Mouse (Mus musculus) CH12.LX (cell line): ENCODE results near the gene Nek6. TPM values are rescaled to one million over a fixed set of nuclear protein-coding genes. Genes with fewer than 3 reads are reported as not detected.

Experiments
- DNase-seq: peaks from one replicate; pipeline ENCODE4 v3.0.0-alpha.2; 2013; ENCODE audit errors: extremely low read depth
- H3K27ac ChIP-seq: 2 replicates; pipeline ENCODE4 v1.5.1; 2012; ENCODE audit warnings: low read depth, mild to moderate bottlenecking, control low read depth, moderate library complexity; ENCODE audit not compliant: insufficient read depth
- H3K27me3 ChIP-seq: replicated peaks from 2 replicates; pipeline ENCODE3; 2012; ENCODE audit warnings: inconsistent platforms
- H3K36me3 ChIP-seq, 2 experiments: replicated peaks in 1 of 2; 2 replicates each; pipeline versions ENCODE3 to v1.6.1; 2012; ENCODE audit warnings: inconsistent platforms in 1 of 2, low read length in 1 of 2, mild to moderate bottlenecking in 1 of 2, mixed read lengths in 1 of 2, moderate library complexity in 1 of 2; ENCODE audit not compliant: control insufficient read depth in 1 of 2, insufficient read depth in 1 of 2
- H3K4me1 ChIP-seq, 2 experiments: 2 replicates each; pipeline ENCODE4 v1.6.1; 2012; ENCODE audit warnings: inconsistent platforms in 1 of 2, moderate library complexity in 1 of 2; ENCODE audit not compliant: insufficient read depth in 2 of 2, control insufficient read depth in 1 of 2
- H3K4me2 ChIP-seq: 2 replicates; pipeline ENCODE4 v1.6.1; 2012; ENCODE audit warnings: low read depth, mild to moderate bottlenecking, control low read depth; ENCODE audit not compliant: poor library complexity, insufficient read depth, severe bottlenecking
- H3K4me3 ChIP-seq, 3 experiments: fragments of 150-350 bp in 1 of 3; sonication (generic) in 1 of 3; replicated peaks in 1 of 3; 2 replicates each; pipeline versions ENCODE3 to v1.5.1; 2011 to 2012; ENCODE audit warnings: low read depth in 2 of 3, low read length in 2 of 3, mild to moderate bottlenecking in 2 of 3, moderate library complexity in 2 of 3, control low read depth in 1 of 3, improper control_type of control experiment in 1 of 3, inconsistent platforms in 1 of 3, mixed read lengths in 1 of 3; ENCODE audit not compliant: poor library complexity in 1 of 3
- H3K79me2 ChIP-seq: replicated peaks from 2 replicates; pipeline ENCODE4 v1.6.1; 2012; ENCODE audit warnings: mild to moderate bottlenecking, moderate library complexity; ENCODE audit not compliant: control insufficient read depth, poor library complexity, insufficient read depth, severe bottlenecking; ENCODE audit errors: extremely low read depth
- H3K9ac ChIP-seq: 2 replicates; pipeline ENCODE4 v1.6.1; 2012; ENCODE audit warnings: low read depth, mild to moderate bottlenecking, control low read depth, moderate library complexity; ENCODE audit not compliant: insufficient read depth
- H3K9me3 ChIP-seq: replicated peaks from 2 replicates; pipeline ENCODE3; 2012; ENCODE audit warnings: low read length, inconsistent platforms, mixed read lengths
- CHD1 ChIP-seq: IDR thresholded peaks from 2 replicates; pipeline ENCODE4 v1.6.1; 2012; ENCODE audit warnings: low read depth, low read length, improper control_type of control experiment, inconsistent platforms
- CHD2 ChIP-seq: IDR thresholded peaks from 2 replicates; pipeline ENCODE4 v1.6.1; 2011; ENCODE audit warnings: low read length, improper control_type of control experiment
- CTCF ChIP-seq, 2 experiments: IDR thresholded peaks in 1 of 2; conservative IDR thresholded peaks in 1 of 2; 2 replicates each; pipeline ENCODE4 v1.5.1; 2011 to 2012; ENCODE audit warnings: low read depth in 2 of 2, low read length in 2 of 2, improper control_type of control experiment in 1 of 2, inconsistent platforms in 1 of 2, mild to moderate bottlenecking in 1 of 2, moderate library complexity in 1 of 2
- E2F4 ChIP-seq: IDR thresholded peaks from 2 replicates; pipeline ENCODE4 v1.6.1; 2011; ENCODE audit warnings: low read depth, low read length, improper control_type of control experiment; ENCODE audit not compliant: insufficient replicate concordance
- ELF1 ChIP-seq: IDR thresholded peaks from 2 replicates; pipeline ENCODE4 v1.6.1; 2014; ENCODE audit warnings: low read depth, mild to moderate bottlenecking, inconsistent platforms, low read length, improper control_type of control experiment
- EP300 ChIP-seq: IDR thresholded peaks from 2 replicates; pipeline ENCODE4 v1.6.1; 2011; ENCODE audit warnings: low read length, improper control_type of control experiment
- GABPA ChIP-seq: IDR thresholded peaks from 2 replicates; pipeline ENCODE4 v1.6.1; 2012; ENCODE audit warnings: low read depth, low read length, improper control_type of control experiment, inconsistent platforms; ENCODE audit not compliant: insufficient replicate concordance
- IRF4 ChIP-seq: IDR thresholded peaks from 2 replicates; pipeline ENCODE4 v1.6.1; 2014; ENCODE audit warnings: low read depth, mild to moderate bottlenecking, inconsistent platforms, low read length, improper control_type of control experiment
- JUN ChIP-seq: IDR thresholded peaks from 2 replicates; pipeline ENCODE4 v1.6.1; 2011; ENCODE audit warnings: low read depth, mild to moderate bottlenecking, low read length, improper control_type of control experiment, moderate library complexity; ENCODE audit not compliant: insufficient read depth
- JUND ChIP-seq: conservative IDR thresholded peaks from 2 replicates; pipeline ENCODE4 v1.6.1; 2011; ENCODE audit warnings: low read depth, low read length, improper control_type of control experiment
- KAT2A ChIP-seq: IDR thresholded peaks from 2 replicates; pipeline ENCODE4 v1.6.1; 2012; ENCODE audit warnings: low read length, improper control_type of control experiment, inconsistent platforms; ENCODE audit not compliant: insufficient replicate concordance
- MAZ ChIP-seq: IDR thresholded peaks from 2 replicates; pipeline ENCODE4 v1.6.1; 2012; ENCODE audit warnings: low read depth, mild to moderate bottlenecking, inconsistent platforms, low read length, improper control_type of control experiment, moderate library complexity
- MEF2A ChIP-seq: IDR thresholded peaks from 2 replicates; pipeline ENCODE4 v1.6.1; 2014; ENCODE audit warnings: low read depth, mild to moderate bottlenecking, inconsistent platforms, low read length, improper control_type of control experiment, borderline replicate concordance
- MXI1 ChIP-seq: IDR thresholded peaks from 2 replicates; pipeline ENCODE4 v1.6.1; 2011; ENCODE audit warnings: mild to moderate bottlenecking, low read depth, low read length, improper control_type of control experiment
- MYC ChIP-seq: IDR thresholded peaks from 2 replicates; pipeline ENCODE4 v1.6.1; 2011; ENCODE audit warnings: low read depth, mild to moderate bottlenecking, improper control_type of control experiment, low read length
- PAX5 ChIP-seq: IDR thresholded peaks from 2 replicates; pipeline ENCODE4 v1.6.1; 2012; ENCODE audit warnings: low read length, inconsistent platforms, mixed read lengths
- RCOR1 ChIP-seq: conservative IDR thresholded peaks from 2 replicates; pipeline ENCODE4 v1.6.1; 2012; ENCODE audit warnings: low read depth, mild to moderate bottlenecking, inconsistent platforms, low read length, improper control_type of control experiment
- SIN3A ChIP-seq: IDR thresholded peaks from 2 replicates; pipeline ENCODE4 v1.6.1; 2012; ENCODE audit warnings: low read length, improper control_type of control experiment, inconsistent platforms
- SMC3 ChIP-seq: IDR thresholded peaks from 2 replicates; pipeline ENCODE4 v1.6.1; 2011; ENCODE audit warnings: low read depth, low read length, improper control_type of control experiment
- TBP ChIP-seq: conservative IDR thresholded peaks from 2 replicates; pipeline ENCODE4 v1.6.1; 2011; ENCODE audit warnings: low read depth, low read length, improper control_type of control experiment
- UBTF ChIP-seq: IDR thresholded peaks from 2 replicates; pipeline ENCODE4 v1.6.1; 2012; ENCODE audit warnings: low read depth, mild to moderate bottlenecking, inconsistent platforms, low read length, improper control_type of control experiment, moderate library complexity
- USF1 ChIP-seq: IDR thresholded peaks from 2 replicates; pipeline ENCODE4 v1.6.1; 2014; ENCODE audit warnings: low read depth, mild to moderate bottlenecking, inconsistent platforms, low read length, improper control_type of control experiment
- USF2 ChIP-seq: conservative IDR thresholded peaks from 2 replicates; pipeline ENCODE4 v1.6.1; 2011; ENCODE audit warnings: low read depth, low read length, improper control_type of control experiment
- ZKSCAN1 ChIP-seq: IDR thresholded peaks from 2 replicates; pipeline ENCODE4 v1.6.1; 2012; ENCODE audit warnings: low read depth, inconsistent platforms, low read length, improper control_type of control experiment, borderline replicate concordance
- dilution Hi-C: fragments of 300-500 bp; cut with MboI; formaldehyde crosslinking; loops from 2 replicates; pipeline ENCODE4 v1.14.3; 2020; ENCODE audit warnings: low sequenced_read_pairs; ENCODE audit not compliant: extremely low pct_unique_long_range_greater_than_20kb, extremely low pct_ligation_motif_present
- in situ Hi-C: fragments of 300-500 bp; cut with MboI; formaldehyde crosslinking; loops from 3 replicates; pipeline ENCODE4 v1.14.3; 2019; ENCODE audit warnings: low sequenced_read_pairs, low pct_ligation_motif_present, low pct_unique_long_range_greater_than_20kb, mixed read lengths
- polyA plus RNA-seq: library from polyadenylated mRNA; unstranded; fragments of >175 nt; gene quantifications from 2 replicates; pipeline ENCODE4 v1.2.1, GENCODE M21; 2012; ENCODE audit warnings: low read depth; ENCODE audit not compliant: insufficient read length
- total RNA-seq, 2 experiments: library from RNA; depleted of rRNA; stranded (reverse); fragments of 300-350 nt in 1 of 2; fragments of >200 nt in 1 of 2; gene quantifications; 2 replicates each; pipeline ENCODE4 v1.2.3; 2012 to 2014

The Nek6 gene
- total and polyA plus RNA-seq, 3 experiments, result 31.0 to 39.9 (median 36.7) TPM

GRCm38 (mm10) chr2:38533767-38534166 is 22.3 kb downstream of the Nek6 start:
- no peak overlapping the region for H3K27ac ChIP-seq
- peaks cover 0 to 44% of the 10 kb centered on the region in 2 experiments for H3K36me3 ChIP-seq

GRCm38 (mm10) chr2:38534241-38534940 is 22.9 kb downstream of the Nek6 start:
- in situ Hi-C loops (no loop called here), dilution Hi-C loops (no loop called here)
- no peak overlapping the region for H3K9ac ChIP-seq
- peaks cover 0 to 41% of the 10 kb centered on the region in 2 experiments for H3K36me3 ChIP-seq
- H3K79me2 ChIP-seq, result peaks cover 7% of the 10 kb centered on the region; the same call in 1 of the 2 replicates
- H3K9me3 ChIP-seq, result no peaks in the 10 kb centered on the region
- H3K4me1 ChIP-seq, result peaks cover 45 to 82% of the 10 kb centered on the region in 2 experiments
- no peak for TF ChIP-seq KAT2A
- no peak for TF ChIP-seq MEF2A
- TF ChIP-seq IRF4, result no peak
- TF ChIP-seq EP300, result no peak
- TF ChIP-seq MXI1, result no peak
- no peak for TF ChIP-seq MYC
- no peak for TF ChIP-seq MAZ
- TF ChIP-seq RCOR1, result no peak
- no peak for TF ChIP-seq CHD2
- TF ChIP-seq TBP, result no peak
- no peak for TF ChIP-seq CTCF (conservative IDR thresholded peaks at IDR 0.05 in 1 of 2, IDR thresholded peaks at IDR 0.05 in 1 of 2; ENCODE audit: low read depth in 2 of 2, low read length in 2 of 2)
- no peaks in the 10 kb centered on the region for H3K27me3 ChIP-seq
- no peak overlapping the region for H3K4me2 ChIP-seq
- no peak for DNase-seq
- no peak overlapping the region for H3K4me3 ChIP-seq
- no peak overlapping the region for H3K27ac ChIP-seq

More at GRCm38 (mm10) chr2:38533767-38534166, 22.3 kb downstream of the Nek6 start:
- H3K4me2 ChIP-seq, result no peak overlapping the region
- no peak overlapping the region for H3K4me3 ChIP-seq
- dilution Hi-C loops (no loop called here), in situ Hi-C loops (no loop called here)
- peaks cover 6% of the 10 kb centered on the region; the same call in 1 of the 2 replicates for H3K79me2 ChIP-seq
- H3K9me3 ChIP-seq, result no peaks in the 10 kb centered on the region
- DNase-seq, result no peak
- no peaks in the 10 kb centered on the region for H3K27me3 ChIP-seq
- H3K9ac ChIP-seq, result no peak overlapping the region
- peaks cover 40 to 76% of the 10 kb centered on the region in 2 experiments for H3K4me1 ChIP-seq
- no peak for TF ChIP-seq PAX5
- TF ChIP-seq CHD2, result no peak
- no peak for TF ChIP-seq USF1
- TF ChIP-seq JUND, result no peak
- no peak for TF ChIP-seq E2F4
- TF ChIP-seq SIN3A, result no peak
- no peak for TF ChIP-seq MEF2A
- TF ChIP-seq ZKSCAN1, result no peak
- TF ChIP-seq JUN, result no peak
- no peak for TF ChIP-seq ELF1
- TF ChIP-seq IRF4, result no peak
- TF ChIP-seq USF2, result no peak
- TF ChIP-seq SMC3, result no peak
- no peak for TF ChIP-seq MYC
- TF ChIP-seq KAT2A, result no peak
- TF ChIP-seq CHD1, result no peak
- TF ChIP-seq GABPA, result no peak
- TF ChIP-seq UBTF, result no peak
- TF ChIP-seq, all 38 proteins: peak for 0
